Mouse (Mus musculus) spleen, adult 2 months (tissue): ENCODE results near the gene Col6a5. TPM values are rescaled to one million over a fixed set of nuclear protein-coding genes. Genes with fewer than 3 reads are reported as not detected.

ENCODE experiments used
- DNase-seq, 2 experiments: peaks; one replicate each; pipeline versions ENCODE4 v3.0.0 to v3.0.0-alpha.2; 2012 to 2021; ENCODE audit warnings: low spot score in 2 of 2, low read depth in 1 of 2
- H3K27ac ChIP-seq: fragments of 200-500 bp; 2 replicates; pipeline ENCODE4 v1.5.1; 2012; ENCODE audit warnings: low read length, inconsistent platforms; ENCODE audit not compliant: insufficient read depth
- H3K27me3 ChIP-seq: fragments of 200-500 bp; 2 replicates; pipeline ENCODE4 v1.6.1; 2012; ENCODE audit warnings: mild to moderate bottlenecking, moderate library complexity, low read length, inconsistent platforms; ENCODE audit not compliant: control insufficient read depth, insufficient read depth
- H3K36me3 ChIP-seq: fragments of 200-500 bp; 2 replicates; pipeline ENCODE4 v1.6.1; 2012; ENCODE audit warnings: mild to moderate bottlenecking, low read length, inconsistent platforms; ENCODE audit not compliant: control insufficient read depth, insufficient read depth
- H3K4me1 ChIP-seq: fragments of 200-500 bp; 2 replicates; pipeline ENCODE4 v1.6.1; 2011; ENCODE audit warnings: inconsistent platforms; ENCODE audit not compliant: control insufficient read depth, insufficient read depth, insufficient read length
- H3K4me3 ChIP-seq: fragments of 200-500 bp; 2 replicates; pipeline ENCODE4 v1.5.1; 2011; ENCODE audit warnings: mild to moderate bottlenecking, inconsistent platforms; ENCODE audit not compliant: insufficient read depth, insufficient read length; ENCODE audit errors: extremely low read depth
- CTCF ChIP-seq: fragments of 200-500 bp; IDR thresholded peaks from 2 replicates; pipeline ENCODE4 v1.5.1; 2011; ENCODE audit warnings: mild to moderate bottlenecking, inconsistent platforms; ENCODE audit not compliant: insufficient read depth, insufficient read length, insufficient replicate concordance; ENCODE audit errors: extremely low read depth
- POLR2A ChIP-seq: fragments of 200-500 bp; IDR thresholded peaks from 2 replicates; pipeline ENCODE4 v1.6.1; 2011; ENCODE audit warnings: low read depth, low read length, inconsistent platforms
- WGBS: fragments of 180-500 bp; shearing (Covaris S2); methylation state at CpG from one replicate; pipeline ENCODE4 v1.1.7; 2018; 5-methylcytosine and 5-hydroxymethylcytosine counted together
- polyA plus RNA-seq: library from polyadenylated mRNA; depleted of rRNA; stranded (reverse); fragments of >200 nt; gene quantifications from 2 replicates; pipeline ENCODE4 v1.2.3, GENCODE M21; 2012

The Col6a5 gene
- polyA plus RNA-seq, 1 experiment, result 0.56 TPM

GRCm38 (mm10) chr9:105959116-105959515 is 1.3 kb downstream of the Col6a5 start:
- WGBS, result 77% methylated on average over 1 of the region's 1 CpGs
- no peaks in the 10 kb centered on the region for H3K36me3 ChIP-seq

GRCm38 (mm10) chr9:105949755-105950154 is 10.7 kb downstream of the Col6a5 start:
- H3K4me1 ChIP-seq, result no peaks in the 10 kb centered on the region
- no peak for DNase-seq
- no peaks in the 10 kb centered on the region; the same call in 1 of the 2 replicates for H3K27me3 ChIP-seq
- TF ChIP-seq POLR2A (no peak), CTCF (no peak)
- WGBS, result 74% methylated on average over 1 of the region's 1 CpGs
- H3K27ac ChIP-seq, result no peak overlapping the region
- H3K36me3 ChIP-seq, result no peaks in the 10 kb centered on the region
- H3K4me3 ChIP-seq, result no peak overlapping the region

More at GRCm38 (mm10) chr9:105959116-105959515, 1.3 kb downstream of the Col6a5 start:
- Histone ChIP-seq H3K27ac (no peak overlapping the region), H3K27me3 (no peaks in the 10 kb centered on the region; the same call in 1 of the 2 replicates), H3K4me3 (no peak overlapping the region), H3K4me1 (no peaks in the 10 kb centered on the region)
- DNase-seq, result no peak
- TF ChIP-seq POLR2A (no peak), CTCF (no peak)

- H3K36me3 ChIP-seq, result no peaks in the 10 kb centered on the region
- no peak overlapping the region for H3K27ac ChIP-seq
- DNase-seq, result no peak
- no peak for TF ChIP-seq CTCF
- TF ChIP-seq POLR2A, result no peak
- 75% methylated on average over 3 of the region's 3 CpGs for whole genome bisulfite sequencing
- no peaks in the 10 kb centered on the region for H3K4me1 ChIP-seq
- H3K27me3 ChIP-seq, result no peaks in the 10 kb centered on the region
- H3K4me3 ChIP-seq, result no peak overlapping the region
Observed at GRCm38 (mm10) chr9:105947577-105947976, 12.9 kb downstream of the Col6a5 start.

GRCm38 (mm10) chr9:105933816-105934215 is 26.6 kb downstream of the Col6a5 start:
- DNase-seq, result no peak
- no peaks in the 10 kb centered on the region for H3K4me1 ChIP-seq
- WGBS, result 74% methylated on average over 6 of the region's 6 CpGs
- no peak for TF ChIP-seq CTCF
- TF ChIP-seq POLR2A, result no peak
- H3K27me3 ChIP-seq, result no peaks in the 10 kb centered on the region
- no peaks in the 10 kb centered on the region for H3K36me3 ChIP-seq
- H3K27ac ChIP-seq, result no peak overlapping the region
- H3K4me3 ChIP-seq, result no peak overlapping the region

- TF ChIP-seq POLR2A, result no peak
- no peak for TF ChIP-seq CTCF
- DNase-seq, result no peak
- Histone ChIP-seq H3K27me3 (no peaks in the 10 kb centered on the region), H3K4me1 (no peaks in the 10 kb centered on the region), H3K27ac (no peak overlapping the region), H3K36me3 (no peaks in the 10 kb centered on the region), H3K4me3 (no peak overlapping the region)
- WGBS, result 73% methylated on average over 4 of the region's 4 CpGs
Observed at GRCm38 (mm10) chr9:105929287-105929686, 31.2 kb downstream of the Col6a5 start.

GRCm38 (mm10) chr9:105928406-105929071 is 31.9 kb downstream of the Col6a5 start:
- TF ChIP-seq CTCF, result no peak
- TF ChIP-seq POLR2A, result no peak
- DNase-seq, result no peak
- H3K4me1 ChIP-seq, result no peaks in the 10 kb centered on the region
- no peak overlapping the region for H3K27ac ChIP-seq
- H3K4me3 ChIP-seq, result no peak overlapping the region
- no peaks in the 10 kb centered on the region for H3K27me3 ChIP-seq
- no peaks in the 10 kb centered on the region for H3K36me3 ChIP-seq
- 72% methylated on average over 6 of the region's 6 CpGs for WGBS

GRCm38 (mm10) chr9:105923659-105924058 is 36.8 kb downstream of the Col6a5 start:
- no peaks in the 10 kb centered on the region for H3K27me3 ChIP-seq
- DNase-seq, result no peak
- no peak overlapping the region for H3K4me3 ChIP-seq
- no peak overlapping the region for H3K27ac ChIP-seq
- WGBS, result 72% methylated on average over 2 of the region's 2 CpGs
- H3K36me3 ChIP-seq, result no peaks in the 10 kb centered on the region
- TF ChIP-seq CTCF (no peak), POLR2A (no peak)
- H3K4me1 ChIP-seq, result no peaks in the 10 kb centered on the region
